ENCODE assay signal across 29 mouse cellular contexts in genomic region chr16:43986299-43986698, GRCm38 (mm10). TPM values are rescaled to one million over a fixed set of nuclear protein-coding genes. Genes with fewer than 3 reads are reported as not detected.
"Had no signal": no experiment of that assay in that cellular context is flagged by ENCODE, and none has a peak within 500 bp of the region (broad histone marks: within the 10 kb centered on the region; RNA-seq: fewer than 3 reads in every experiment).

No protein-coding gene starts in this region.

- H3K4me1 ChIP-seq: limb, embryonic 15.5 days; liver, embryonic 12.5 days; liver, embryonic 13.5 days; liver, embryonic 15.5 days; lung, embryonic 15.5 days; megakaryocyte, embryonic 14.5 days; midbrain, embryonic 10.5 days; midbrain, embryonic 15.5 days; neural tube, embryonic 12.5 days; neural tube, embryonic 13.5 days had no signal

- H3K4me2 ChIP-seq: limb, embryonic 15.5 days; liver, embryonic 11.5 days; liver, embryonic 12.5 days; liver, embryonic 13.5 days; liver, embryonic 15.5 days; lung, embryonic 14.5 days; lung, embryonic 15.5 days; midbrain, embryonic 12.5 days; midbrain, embryonic 15.5 days; neural tube, embryonic 12.5 days; neural tube, embryonic 13.5 days had no signal

- H3K27me3 ChIP-seq: limb, embryonic 15.5 days; liver, embryonic 12.5 days; liver, embryonic 13.5 days; liver, embryonic 15.5 days; lung, embryonic 15.5 days; megakaryocyte, embryonic 14.5 days; midbrain, embryonic 12.5 days; midbrain, embryonic 15.5 days; neural tube, embryonic 12.5 days; neural tube, embryonic 13.5 days had no signal

- H3K27ac ChIP-seq: left cerebral cortex, adult 2 months; limb, embryonic 15.5 days; liver, embryonic 12.5 days; liver, embryonic 13.5 days; liver, embryonic 14.5 days; liver, embryonic 15.5 days; lung, embryonic 15.5 days; macrophage; midbrain, embryonic 10.5 days; midbrain, embryonic 12.5 days; midbrain, embryonic 15.5 days; neural tube, embryonic 12.5 days; neural tube, embryonic 13.5 days had no signal

- H3K9me3 ChIP-seq: limb, embryonic 15.5 days; liver, embryonic 12.5 days; liver, embryonic 13.5 days; liver, embryonic 15.5 days; lung, embryonic 15.5 days; megakaryocyte, embryonic 14.5 days; midbrain, embryonic 10.5 days; midbrain, embryonic 12.5 days; midbrain, embryonic 15.5 days; neural tube, embryonic 12.5 days; neural tube, embryonic 13.5 days had no signal

- H3K9ac ChIP-seq: limb, embryonic 15.5 days; liver, embryonic 12.5 days; liver, embryonic 13.5 days; liver, embryonic 14.5 days; liver, embryonic 15.5 days; liver, postnatal 0 days; lung, embryonic 14.5 days; lung, embryonic 15.5 days; midbrain, embryonic 12.5 days; midbrain, embryonic 15.5 days; neural tube, embryonic 12.5 days; neural tube, embryonic 13.5 days had no signal

- ATAC-seq: liver, embryonic 12.5 days; liver, postnatal 0 days; lung, postnatal 0 days; midbrain, embryonic 15.5 days; midbrain, embryonic 16.5 days had no signal

- H3K36me3 ChIP-seq: limb, embryonic 15.5 days; liver, embryonic 12.5 days; liver, embryonic 13.5 days; liver, embryonic 15.5 days; lung, embryonic 15.5 days; midbrain, embryonic 10.5 days; midbrain, embryonic 12.5 days; midbrain, embryonic 15.5 days; neural tube, embryonic 12.5 days; neural tube, embryonic 13.5 days had no signal

- DNase-seq: left cerebral cortex, postnatal 4 days; liver; liver, embryonic 13.5 days; liver, postnatal 0 days; lung, adult 18-20 months; lung, adult 2 months; lung, embryonic 14.5 days; lung, postnatal 10 days; lung, postnatal 14 days; lung, postnatal 36 days; lung, postnatal 4 days; midbrain, embryonic 14.5 days had no signal

- H3K4me3 ChIP-seq: left cerebral cortex, adult 2 months; limb, embryonic 15.5 days; liver, embryonic 12.5 days; liver, embryonic 13.5 days; liver, embryonic 15.5 days; lung, embryonic 15.5 days; megakaryocyte, embryonic 14.5 days; midbrain, embryonic 10.5 days; midbrain, embryonic 12.5 days; midbrain, embryonic 15.5 days; myocyte; neural tube, embryonic 12.5 days; neural tube, embryonic 13.5 days had no signal

RNA-seq across cellular contexts. Expression of gene Zdhhc23, which starts 6.7 kb away (rescaled TPM):
- polyA plus RNA-seq: myocyte had no signal
